Mouse (Mus musculus) liver, embryonic 15.5 days (tissue): ENCODE measurements around the gene 1700034J05Rik. TPM values are rescaled to one million over a fixed set of nuclear protein-coding genes. Genes with fewer than 3 reads are reported as not detected.

Experiments used
- ATAC-seq: fragments of 200-750 bp; cut with Nextera tagmentation; 2 replicates; pipeline ENCODE4 v1.8.0; 2017; ENCODE audit warnings: moderate number of reproducible peaks, mild to moderate bottlenecking, moderate library complexity; ENCODE audit not compliant: insufficient read depth
- H3K27ac ChIP-seq: fragments of 300-500 bp; sonication (generic); replicated peaks from 2 replicates; pipeline ENCODE4 v1.5.1; 2015; ENCODE audit warnings: mild to moderate bottlenecking, inconsistent platforms
- H3K27me3 ChIP-seq: fragments of 300-500 bp; sonication (generic); 2 replicates; pipeline ENCODE4 v1.6.1; 2015; ENCODE audit warnings: mild to moderate bottlenecking, inconsistent platforms
- H3K36me3 ChIP-seq: fragments of 300-500 bp; sonication (generic); replicated peaks from 2 replicates; pipeline ENCODE4 v1.6.1; 2015; ENCODE audit warnings: moderate library complexity, mild to moderate bottlenecking, inconsistent platforms
- H3K4me1 ChIP-seq: fragments of 300-500 bp; sonication (generic); replicated peaks from 2 replicates; pipeline ENCODE4 v1.6.1; 2015; ENCODE audit warnings: inconsistent platforms
- H3K4me2 ChIP-seq: fragments of 300-500 bp; sonication (generic); 2 replicates; pipeline ENCODE4 v1.6.1; 2015; ENCODE audit warnings: moderate library complexity, mild to moderate bottlenecking, inconsistent platforms
- H3K4me3 ChIP-seq: fragments of 300-500 bp; sonication (generic); replicated peaks from 2 replicates; pipeline ENCODE4 v1.5.1; 2015; ENCODE audit warnings: mild to moderate bottlenecking, inconsistent platforms
- H3K9ac ChIP-seq: fragments of 300-500 bp; sonication (generic); 2 replicates; pipeline ENCODE4 v1.6.1; 2015; ENCODE audit warnings: moderate library complexity, mild to moderate bottlenecking, inconsistent platforms
- H3K9me3 ChIP-seq: fragments of 300-500 bp; sonication (generic); replicated peaks from 2 replicates; pipeline ENCODE4 v1.6.1; 2016; ENCODE audit warnings: inconsistent platforms
- WGBS: fragments of 180-500 bp; shearing (Covaris S2); methylation state at CpG from one replicate; pipeline ENCODE4 v1.1.7; 2015; ENCODE audit warnings: mixed read lengths; ENCODE audit not compliant: insufficient replicate concordance; 5-methylcytosine and 5-hydroxymethylcytosine counted together
- polyA plus RNA-seq: library from polyadenylated mRNA; unstranded; fragments of >200 nt; fragmentation: Nextera tagmentation; extraction: Ambion mirVana; gene quantifications from 2 replicates; pipeline ENCODE4 v1.2.1, GENCODE M21; 2015

Gene 1700034J05Rik
- polyA plus RNA-seq, 1 experiment from 2014 or later: 0.05 TPM

DNA sequence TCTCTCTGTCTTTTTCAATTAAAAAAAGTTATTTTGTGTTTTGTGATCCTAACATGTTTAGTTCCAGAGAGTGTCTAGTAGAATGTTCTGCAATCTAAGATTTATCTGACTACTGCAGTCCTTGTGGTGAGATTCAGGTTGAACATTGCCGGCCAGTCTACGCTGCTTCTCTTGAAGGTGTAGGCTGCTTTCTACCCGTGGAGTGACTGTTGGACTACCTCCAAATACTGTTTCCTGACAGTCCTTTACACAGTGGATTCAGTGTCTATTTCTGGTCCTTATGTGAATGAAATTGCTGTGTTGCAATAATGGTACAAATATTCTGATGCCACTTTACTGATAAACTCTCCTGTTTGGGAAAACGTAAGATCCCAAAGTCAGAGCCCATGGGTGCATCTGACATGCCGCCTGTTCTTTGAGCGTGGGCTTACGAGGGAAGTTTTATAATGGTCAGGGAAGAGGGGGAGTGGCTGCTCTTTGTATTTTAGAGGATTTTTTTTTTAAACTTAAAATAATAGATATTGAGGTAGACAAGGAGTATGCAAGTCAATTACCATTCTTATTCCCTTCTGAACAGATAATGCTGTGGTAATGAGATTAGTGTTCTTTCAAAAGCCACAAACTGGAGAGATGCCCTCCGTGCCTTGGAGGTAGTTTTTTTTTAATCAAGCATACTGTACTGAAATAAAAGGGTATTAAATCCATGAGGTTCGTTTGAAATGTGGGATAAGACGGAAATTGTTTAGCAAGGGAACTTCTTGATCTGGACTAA lies 4.4 kb downstream of the 1700034J05Rik start:
- Histone ChIP-seq H3K9me3 (no peaks in the 10 kb centered on the region), H3K36me3 (no peaks in the 10 kb centered on the region), H3K27ac (no peak overlapping the region), H3K4me3 (no peak overlapping the region), H3K9ac (no peak overlapping the region), H3K4me2 (no peak overlapping the region), H3K4me1 (peaks cover 36% of the 10 kb centered on the region), H3K27me3 (no peaks in the 10 kb centered on the region)
- 38% methylated on average over 10 of the region's 10 CpGs for WGBS
- no peak for ATAC-seq

DNA sequence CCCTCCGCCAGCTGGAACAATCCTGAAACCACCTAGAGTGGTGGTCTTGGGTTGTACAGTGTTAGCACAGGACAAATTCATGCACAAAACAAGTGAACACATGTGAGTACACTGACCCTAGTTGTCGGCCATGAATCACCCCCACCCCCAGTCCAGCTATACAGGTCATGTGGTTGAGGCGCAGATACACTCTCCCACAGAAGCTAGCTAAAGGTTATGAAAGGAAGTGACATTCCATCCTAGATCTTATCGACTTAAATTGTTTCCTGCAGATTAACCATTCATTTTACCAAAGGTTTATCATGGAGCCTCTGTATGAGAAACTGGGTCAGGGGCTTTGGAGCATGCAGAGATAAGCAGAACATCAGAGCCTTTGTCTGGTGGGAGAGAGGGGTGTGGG lies 7.0 kb downstream of the 1700034J05Rik start:
- no peaks in the 10 kb centered on the region for H3K27me3 ChIP-seq
- H3K9ac ChIP-seq: no peak overlapping the region
- no peak overlapping the region for H3K4me3 ChIP-seq
- no peaks in the 10 kb centered on the region for H3K9me3 ChIP-seq
- peaks cover 43% of the 10 kb centered on the region for H3K4me1 ChIP-seq
- no peak overlapping the region for H3K27ac ChIP-seq
- H3K36me3 ChIP-seq: no peaks in the 10 kb centered on the region
- H3K4me2 ChIP-seq: no peak overlapping the region
- ATAC-seq: no peak
- WGBS: 34% methylated on average over 4 of the region's 4 CpGs

DNA sequence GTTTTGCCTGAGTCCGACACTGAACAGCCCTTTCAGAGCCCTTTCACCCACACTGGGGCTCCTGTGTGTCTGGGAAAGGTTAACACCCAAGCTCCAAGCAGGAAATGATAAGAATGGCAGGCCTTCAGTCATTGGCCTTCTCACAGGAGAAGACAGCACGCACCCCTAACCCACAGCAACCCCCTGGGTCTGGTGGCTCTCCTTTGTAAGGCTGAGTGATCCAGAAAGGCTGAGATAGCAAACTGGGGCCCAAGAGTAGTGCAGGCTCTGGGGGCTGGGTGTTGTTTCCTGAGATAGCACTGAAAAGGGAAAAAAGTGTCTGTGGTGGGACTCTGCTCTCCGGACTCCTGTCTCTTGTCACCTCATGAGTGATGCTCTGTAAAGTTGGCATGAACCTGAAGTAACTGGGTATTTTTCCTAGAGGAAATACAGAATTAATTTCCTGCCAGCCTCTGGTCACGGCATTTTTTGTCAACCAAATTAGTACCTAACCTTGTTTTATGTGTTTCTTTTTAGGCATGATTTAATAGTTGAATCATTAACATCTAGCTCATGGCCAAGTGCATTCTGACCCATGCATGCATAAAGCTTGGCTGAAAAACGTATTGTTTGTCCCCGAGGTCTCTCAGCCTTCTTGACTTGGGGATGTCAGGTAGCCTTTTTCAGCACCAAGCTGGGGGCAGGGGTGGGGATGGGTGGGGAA lies 7.7 kb downstream of the 1700034J05Rik start:
- ATAC-seq: peak; percentile 46; the same call in 1 of the 2 replicates
- H3K27ac ChIP-seq: no peak overlapping the region
- no peak overlapping the region for H3K4me2 ChIP-seq
- H3K4me1 ChIP-seq: peaks cover 43% of the 10 kb centered on the region
- H3K9ac ChIP-seq: no peak overlapping the region
- no peak overlapping the region for H3K4me3 ChIP-seq
- no peaks in the 10 kb centered on the region for H3K36me3 ChIP-seq
- no peaks in the 10 kb centered on the region for H3K27me3 ChIP-seq
- 29% methylated on average over 6 of the region's 6 CpGs for WGBS
- H3K9me3 ChIP-seq: no peaks in the 10 kb centered on the region

DNA sequence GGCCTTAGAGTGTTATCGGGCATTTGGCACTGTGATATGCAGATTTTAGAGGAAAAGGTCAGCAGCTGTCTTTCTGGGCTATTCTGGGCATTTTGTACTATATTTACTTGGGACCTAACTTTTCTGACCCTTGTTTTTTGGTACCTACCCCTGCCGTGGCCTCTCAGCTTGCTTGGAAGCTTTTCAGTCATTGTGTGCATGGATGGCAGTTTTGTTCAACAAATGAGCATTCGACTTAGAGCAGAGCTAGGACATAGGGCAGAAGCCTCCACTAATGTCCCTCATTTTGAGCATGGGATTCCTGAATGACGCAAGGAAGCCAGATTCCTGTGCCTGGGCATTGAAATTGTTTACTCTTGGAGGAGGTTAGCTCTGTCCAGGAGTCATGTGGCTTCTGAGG lies 9.4 kb downstream of the 1700034J05Rik start:
- WGBS: 50% methylated on average over 4 of the region's 4 CpGs
- H3K9ac ChIP-seq: no peak overlapping the region
- H3K4me3 ChIP-seq: no peak overlapping the region
- H3K9me3 ChIP-seq: no peaks in the 10 kb centered on the region
- H3K27ac ChIP-seq: no peak overlapping the region
- no peaks in the 10 kb centered on the region for H3K36me3 ChIP-seq
- H3K4me2 ChIP-seq: no peak overlapping the region
- no peak; the same call in 1 of the 2 replicates for ATAC-seq
- H3K4me1 ChIP-seq: peaks cover 42% of the 10 kb centered on the region
- no peaks in the 10 kb centered on the region for H3K27me3 ChIP-seq

DNA sequence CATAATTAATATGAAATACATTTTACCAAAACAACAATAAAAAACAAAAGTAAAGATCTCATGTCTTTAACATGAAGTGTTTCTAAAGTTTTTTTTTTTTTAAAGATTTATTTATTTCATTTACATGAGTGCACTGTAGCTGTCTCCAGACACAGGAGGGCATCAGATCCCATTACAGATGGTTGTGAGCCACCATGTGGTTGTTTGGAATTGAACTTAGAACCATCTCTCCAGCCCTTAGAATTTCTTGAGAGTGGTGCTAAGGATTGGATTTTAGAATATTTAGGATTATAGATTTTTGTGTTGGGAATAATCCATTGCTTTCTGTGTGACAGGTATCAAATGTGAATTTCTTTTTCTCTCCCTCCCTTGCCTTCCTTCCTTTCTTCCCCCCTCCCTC lies 10.2 kb downstream of the 1700034J05Rik start:
- Histone ChIP-seq H3K27ac (no peak overlapping the region), H3K36me3 (no peaks in the 10 kb centered on the region), H3K27me3 (no peaks in the 10 kb centered on the region), H3K9me3 (no peaks in the 10 kb centered on the region), H3K4me3 (no peak overlapping the region), H3K4me1 (peaks cover 38% of the 10 kb centered on the region), H3K9ac (no peak overlapping the region), H3K4me2 (no peak overlapping the region)
- no peak for ATAC-seq

DNA sequence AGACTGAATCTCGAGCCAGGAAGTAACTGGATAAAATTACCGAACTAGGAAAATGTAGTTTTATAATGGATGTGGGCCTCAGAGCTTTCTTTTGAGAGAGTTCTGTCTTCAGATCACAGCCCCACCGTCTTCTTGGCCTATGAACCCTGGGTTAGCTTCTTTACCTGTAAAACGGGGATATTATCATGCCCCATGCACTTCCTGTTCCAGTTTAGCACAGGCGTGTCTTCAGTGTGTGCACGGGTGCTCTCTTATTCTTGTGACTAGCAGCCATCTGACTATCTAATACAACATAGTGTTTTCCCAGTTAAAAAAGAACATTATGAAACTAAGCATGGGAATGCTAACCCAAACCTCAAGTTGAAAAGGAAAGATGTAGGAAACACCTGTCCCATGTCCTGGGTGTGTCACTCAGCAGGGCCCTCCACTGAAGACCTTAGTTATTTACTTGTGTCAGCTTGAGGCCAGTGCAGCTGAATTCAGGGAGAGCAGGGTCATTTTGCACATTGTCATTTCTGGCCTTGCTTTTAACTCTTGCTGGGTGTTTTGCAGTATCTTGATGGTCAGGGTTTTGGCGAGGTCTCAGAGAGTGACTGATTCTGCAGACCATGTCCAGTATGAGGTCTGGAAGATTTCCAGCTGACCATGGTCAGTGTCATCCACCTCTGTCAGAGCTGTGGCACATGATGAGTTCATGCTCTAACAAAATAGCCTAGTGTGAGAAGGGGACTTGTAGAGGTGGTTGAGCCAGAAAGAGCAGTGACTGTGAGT lies 12.5 kb downstream of the 1700034J05Rik start:
- no peaks in the 10 kb centered on the region for H3K9me3 ChIP-seq
- no peaks in the 10 kb centered on the region for H3K27me3 ChIP-seq
- H3K36me3 ChIP-seq: no peaks in the 10 kb centered on the region
- no peak overlapping the region for H3K27ac ChIP-seq
- 50% methylated on average over 7 of the region's 7 CpGs for WGBS
- no peak overlapping the region for H3K4me3 ChIP-seq
- H3K9ac ChIP-seq: no peak overlapping the region
- H3K4me1 ChIP-seq: peaks cover 22% of the 10 kb centered on the region
- ATAC-seq: no peak
- no peak overlapping the region for H3K4me2 ChIP-seq

DNA sequence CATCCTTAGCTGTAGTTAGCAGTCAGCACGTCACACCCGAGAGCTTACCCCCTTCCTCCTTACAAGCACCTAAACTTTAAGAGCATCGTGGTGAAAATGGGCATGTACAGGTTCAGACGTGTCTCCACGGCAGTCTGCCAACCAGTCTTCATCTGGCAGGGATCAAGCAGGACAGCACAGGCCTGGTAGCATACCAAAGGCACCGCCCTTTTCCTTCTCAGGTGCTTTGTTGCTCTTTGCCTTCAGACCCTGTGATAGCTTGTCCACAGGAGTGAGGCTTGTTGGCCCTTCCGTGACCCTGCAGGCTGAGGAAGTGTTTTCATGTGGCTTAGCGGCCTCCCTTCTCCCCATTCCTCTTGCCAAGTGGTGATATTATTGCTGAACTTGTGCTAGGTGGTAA lies 15.2 kb downstream of the 1700034J05Rik start:
- WGBS: 72% methylated on average over 8 of the region's 8 CpGs
- H3K9me3 ChIP-seq: no peaks in the 10 kb centered on the region
- H3K9ac ChIP-seq: no peak overlapping the region
- no peak overlapping the region for H3K4me2 ChIP-seq
- ATAC-seq: no peak
- H3K4me1 ChIP-seq: no peaks in the 10 kb centered on the region
- H3K4me3 ChIP-seq: no peak overlapping the region
- no peaks in the 10 kb centered on the region for H3K27me3 ChIP-seq
- H3K27ac ChIP-seq: no peak overlapping the region
- H3K36me3 ChIP-seq: no peaks in the 10 kb centered on the region

DNA sequence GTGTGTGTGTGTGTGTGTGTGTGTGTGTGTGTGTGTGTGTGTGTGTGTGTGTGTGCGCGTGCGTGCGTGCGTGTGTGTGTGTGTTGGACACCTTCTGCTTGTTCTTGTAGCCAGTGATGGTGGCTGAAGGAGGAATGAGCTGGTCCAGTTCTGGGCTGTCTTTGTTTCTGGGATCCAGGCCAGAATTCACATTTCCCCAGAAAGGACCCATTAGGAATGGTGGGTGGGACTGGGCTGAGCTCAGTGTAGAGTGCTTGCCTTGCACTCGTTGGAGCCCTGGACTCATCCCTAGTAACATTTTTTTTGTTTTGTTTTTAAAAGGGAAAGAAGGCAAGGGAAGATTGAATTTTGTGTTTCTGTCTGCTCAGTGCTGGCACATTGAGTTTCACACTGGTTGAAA lies 18.3 kb downstream of the 1700034J05Rik start:
- no peaks in the 10 kb centered on the region for H3K36me3 ChIP-seq
- no peak overlapping the region for H3K9ac ChIP-seq
- H3K4me2 ChIP-seq: no peak overlapping the region
- no peak for ATAC-seq
- WGBS: 82% methylated on average over 6 of the region's 6 CpGs
- peaks cover 6% of the 10 kb centered on the region; the same call in 1 of the 2 replicates for H3K4me1 ChIP-seq
- H3K4me3 ChIP-seq: no peak overlapping the region
- no peaks in the 10 kb centered on the region for H3K9me3 ChIP-seq
- no peak overlapping the region for H3K27ac ChIP-seq
- no peaks in the 10 kb centered on the region for H3K27me3 ChIP-seq

DNA sequence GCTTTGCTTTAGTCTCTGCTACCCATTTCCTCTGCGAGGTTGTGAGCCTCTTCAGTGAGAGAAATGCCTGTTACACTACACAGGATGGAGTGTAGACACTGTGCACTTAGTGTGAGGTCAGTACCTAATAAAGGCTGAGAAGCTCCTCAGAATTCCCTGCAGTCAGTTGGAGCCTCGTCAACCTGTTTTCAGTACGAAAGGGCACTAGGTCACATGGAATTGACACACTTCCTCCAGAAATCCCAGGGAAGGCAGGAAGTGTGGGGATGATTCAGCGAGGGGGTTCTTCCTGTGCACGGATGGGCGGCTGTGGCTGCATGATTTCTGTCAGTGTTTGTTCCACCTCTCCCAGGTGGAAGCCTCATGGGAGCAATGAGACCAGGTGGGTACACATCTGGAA lies 21.1 kb downstream of the 1700034J05Rik start:
- Histone ChIP-seq H3K4me1 (peaks cover 6% of the 10 kb centered on the region; the same call in 1 of the 2 replicates), H3K9me3 (no peaks in the 10 kb centered on the region), H3K27ac (no peak overlapping the region), H3K9ac (no peak overlapping the region), H3K4me2 (no peak overlapping the region), H3K4me3 (no peak overlapping the region), H3K27me3 (no peaks in the 10 kb centered on the region), H3K36me3 (no peaks in the 10 kb centered on the region)
- peak; percentile 22; the same call in 1 of the 2 replicates for ATAC-seq
- WGBS: 31% methylated on average over 6 of the region's 6 CpGs

DNA sequence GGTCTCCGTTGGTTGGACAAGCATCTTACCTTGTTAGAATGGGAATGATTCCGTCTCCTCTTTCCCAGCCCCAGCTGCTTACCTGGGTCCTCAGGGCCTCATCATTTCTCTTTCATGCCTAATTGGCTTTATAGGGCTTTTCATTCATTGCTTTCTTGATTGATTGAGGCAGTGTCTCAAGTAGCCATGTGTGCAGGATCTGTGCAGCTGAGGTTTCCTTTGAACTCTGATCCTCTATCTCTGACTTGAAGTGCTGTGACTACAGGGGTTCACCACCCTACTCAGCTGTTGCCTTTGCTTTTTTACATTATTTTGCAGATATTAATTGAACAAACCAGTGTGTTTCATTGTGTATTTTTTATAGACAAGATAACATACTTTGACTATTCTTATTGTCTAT lies 25.2 kb downstream of the 1700034J05Rik start:
- Histone ChIP-seq H3K4me3 (no peak overlapping the region), H3K9ac (no peak overlapping the region), H3K27ac (no peak overlapping the region), H3K4me2 (no peak overlapping the region), H3K4me1 (peaks cover 16% of the 10 kb centered on the region), H3K9me3 (no peaks in the 10 kb centered on the region), H3K27me3 (no peaks in the 10 kb centered on the region), H3K36me3 (no peaks in the 10 kb centered on the region)
- WGBS: 73% methylated on average over 2 of the region's 2 CpGs
- ATAC-seq: no peak

DNA sequence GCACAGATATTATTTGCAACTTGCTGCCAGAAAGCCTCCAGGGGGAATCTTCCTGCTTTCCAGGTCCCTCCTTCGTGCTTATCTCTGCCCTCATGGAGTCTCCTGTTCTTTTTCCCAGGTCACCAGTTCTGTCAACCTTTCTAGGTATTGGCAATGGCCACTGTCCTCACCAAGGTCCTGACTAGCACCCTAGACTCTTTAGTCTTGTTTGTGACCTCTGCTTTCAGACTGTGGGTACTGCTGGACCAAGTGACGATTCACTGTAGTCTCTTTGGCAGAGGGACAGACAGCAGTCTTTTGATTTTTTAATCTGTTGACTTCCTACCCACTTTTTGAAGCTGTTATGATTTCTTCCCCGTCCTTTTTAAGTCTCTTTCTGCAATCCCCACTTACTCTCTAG lies 26.1 kb downstream of the 1700034J05Rik start:
- H3K4me1 ChIP-seq: peaks cover 13% of the 10 kb centered on the region
- H3K36me3 ChIP-seq: no peaks in the 10 kb centered on the region
- no peak overlapping the region for H3K4me2 ChIP-seq
- no peaks in the 10 kb centered on the region for H3K9me3 ChIP-seq
- 35% methylated on average over 3 of the region's 3 CpGs for WGBS
- no peak overlapping the region for H3K9ac ChIP-seq
- H3K27ac ChIP-seq: no peak overlapping the region
- H3K4me3 ChIP-seq: no peak overlapping the region
- no peak for ATAC-seq
- H3K27me3 ChIP-seq: no peaks in the 10 kb centered on the region
